Mouse (Mus musculus) embryo, embryonic 11 days (tissue): Measurements from ENCODE around the gene Tulp3.
A peak's percentile ranks its signal among the peaks of the same experiment; 100 is the strongest.
"Not testable (repeated sequence)": the region's sequence is repeated elsewhere in the genome, so short reads cannot be mapped to it uniquely, and the experiment has no call there.

Experiments used
- DNase-seq: peaks from one replicate; pipeline ENCODE4 v3.0.0-alpha.2; 2015

Tulp3 gene

DNA sequence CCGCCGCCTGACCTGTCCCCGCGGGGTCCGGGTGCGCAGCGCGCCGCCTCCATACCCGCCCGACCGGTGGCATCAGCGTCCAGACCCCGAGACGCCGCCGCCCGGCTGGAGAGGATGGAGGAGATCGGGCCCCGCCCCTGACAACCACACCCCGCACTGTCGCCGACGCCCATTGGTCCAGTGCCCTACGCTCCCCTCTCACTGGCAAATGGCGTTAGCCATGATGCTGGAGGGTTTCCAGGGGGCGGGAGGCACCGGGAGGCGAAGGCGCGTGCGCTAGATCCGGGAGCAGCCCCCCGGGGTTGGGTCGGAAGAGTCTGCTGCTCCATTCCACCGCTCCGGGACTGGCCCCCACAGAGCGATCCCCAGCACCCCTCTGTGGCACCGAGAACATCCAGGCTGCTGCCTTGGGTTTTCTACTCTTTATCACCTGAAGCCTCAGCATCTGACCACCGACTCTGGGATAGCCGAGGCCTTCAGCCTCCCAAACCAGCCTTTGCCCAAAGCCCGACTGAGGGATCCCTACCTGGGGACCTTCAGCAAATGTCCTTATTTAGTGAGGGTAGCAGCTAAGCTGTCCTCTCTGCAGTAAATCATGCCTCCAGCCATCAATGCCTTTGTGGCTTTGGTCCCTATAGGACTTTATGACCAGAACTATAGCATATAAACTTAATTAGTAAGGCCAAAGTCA lies at the start of gene Tulp3:
Tulp3 (minus strand) TSS at position 126 of the 691 bp plus-strand sequence.
- DNase-seq, result peak; percentile 96

DNA sequence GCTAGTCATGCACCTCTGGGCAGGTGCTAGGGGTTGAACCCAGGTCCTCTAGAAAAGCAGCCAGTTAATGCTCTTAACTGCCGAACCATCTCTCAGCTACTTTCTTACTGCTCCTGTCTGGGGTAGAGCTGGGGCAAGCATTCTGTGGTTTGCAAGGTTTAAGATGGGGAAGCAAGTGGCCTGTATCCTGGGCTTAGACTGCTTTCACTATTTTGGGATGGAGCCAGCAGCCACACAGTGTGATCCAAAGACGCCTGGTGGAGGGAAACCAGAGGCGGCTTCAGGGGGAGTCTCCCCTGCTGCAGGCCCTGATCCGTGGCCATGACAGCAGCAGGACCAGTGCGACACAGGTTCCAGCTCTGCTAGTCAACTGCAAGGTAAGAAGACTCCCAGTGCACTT lies 49.1 kb upstream of the Tulp3 start:
- no peak for DNase-seq

DNA sequence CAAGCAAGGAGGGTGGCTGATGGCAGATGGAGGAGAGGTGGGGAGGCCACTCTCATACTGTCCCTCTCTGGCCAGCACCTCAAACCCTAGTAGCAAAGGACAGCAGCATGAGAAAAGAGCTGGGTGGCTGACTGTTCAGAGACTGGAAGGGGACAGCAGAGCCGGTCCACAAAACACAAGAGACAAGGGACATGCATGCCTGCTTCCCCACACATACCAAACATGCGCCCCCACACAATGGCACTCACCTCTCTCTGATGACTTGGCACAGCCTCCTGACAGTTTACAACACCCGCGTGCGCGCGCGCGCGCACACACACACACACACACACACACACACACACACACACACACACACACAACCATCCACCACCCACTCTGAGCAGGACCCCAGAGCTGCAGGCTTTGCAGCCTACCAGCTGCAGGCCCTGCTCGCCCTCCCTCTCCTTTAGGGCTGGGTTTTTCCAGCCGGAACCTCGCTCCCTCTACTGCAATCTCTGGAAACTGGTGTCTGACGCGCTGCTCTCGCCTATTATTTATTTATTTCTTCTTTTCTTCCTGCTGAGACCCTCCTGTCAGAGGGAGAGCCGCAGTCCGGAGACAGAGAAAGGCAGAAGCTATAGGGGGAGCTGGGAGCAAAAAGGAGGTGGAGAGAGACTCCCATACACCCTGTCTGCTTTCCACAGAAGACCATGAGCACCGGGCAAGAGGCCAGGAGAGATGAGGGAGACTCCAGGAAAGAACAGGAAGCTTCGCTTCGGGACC lies 44.0 kb upstream of the Tulp3 start:
- peak; percentile 44 for DNase-seq

DNA sequence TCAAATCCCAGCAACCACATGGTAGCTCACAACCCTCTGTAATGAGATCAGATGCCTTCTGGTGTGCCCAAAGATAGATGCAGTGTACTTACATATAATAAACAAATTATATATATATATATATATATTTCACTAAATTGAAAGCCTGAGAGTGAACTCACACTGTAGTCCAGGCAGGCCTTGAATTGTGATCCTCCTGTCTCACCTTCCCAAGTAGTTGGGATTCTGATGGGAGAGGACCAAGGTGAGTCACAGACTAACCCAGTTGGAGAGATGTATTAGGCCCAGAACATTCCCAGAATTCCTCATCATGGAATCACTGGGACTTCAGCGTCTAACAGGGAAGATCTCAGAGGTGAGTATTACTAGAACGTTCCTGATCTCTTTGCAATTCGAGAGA lies 43.3 kb upstream of the Tulp3 start, which contains the start of gene Nrip2:
Nrip2 (plus strand) TSS at position 301 of the 400 bp plus-strand sequence.
- DNase-seq, result no peak

DNA sequence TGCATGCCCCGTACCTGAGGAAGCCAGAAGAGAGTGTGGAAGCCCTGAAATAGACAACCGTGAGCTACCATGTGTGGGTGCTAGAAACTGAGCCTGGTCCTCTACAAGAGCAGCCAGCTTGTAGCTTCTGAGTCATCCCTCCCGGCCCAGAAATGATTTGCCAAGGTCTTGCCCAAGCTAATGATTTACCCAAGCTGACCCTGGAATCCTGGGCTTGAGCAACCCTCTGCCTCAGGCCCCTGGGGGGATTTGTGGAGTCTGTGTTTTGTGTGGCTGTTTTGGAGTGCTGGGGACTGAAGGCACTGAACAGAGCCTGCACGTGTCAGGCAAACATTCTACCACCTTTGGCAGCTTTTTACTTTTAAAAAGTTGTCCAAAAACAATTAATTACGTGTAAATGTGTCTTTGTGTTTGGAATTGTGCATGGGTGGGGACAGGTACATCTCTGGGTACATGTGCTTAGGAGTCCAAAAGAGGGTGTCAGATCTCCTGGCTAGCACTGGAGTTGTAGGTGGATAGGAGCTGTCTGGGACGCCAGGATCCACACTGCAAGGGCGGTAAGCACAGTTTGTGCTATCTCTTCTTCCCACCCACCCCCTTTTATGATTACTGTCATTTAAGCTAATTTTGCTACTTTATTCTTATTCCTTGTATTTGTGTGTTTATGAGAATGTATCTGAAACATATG lies 42.1 kb upstream of the Tulp3 start:
- DNase-seq, result no peak

DNA sequence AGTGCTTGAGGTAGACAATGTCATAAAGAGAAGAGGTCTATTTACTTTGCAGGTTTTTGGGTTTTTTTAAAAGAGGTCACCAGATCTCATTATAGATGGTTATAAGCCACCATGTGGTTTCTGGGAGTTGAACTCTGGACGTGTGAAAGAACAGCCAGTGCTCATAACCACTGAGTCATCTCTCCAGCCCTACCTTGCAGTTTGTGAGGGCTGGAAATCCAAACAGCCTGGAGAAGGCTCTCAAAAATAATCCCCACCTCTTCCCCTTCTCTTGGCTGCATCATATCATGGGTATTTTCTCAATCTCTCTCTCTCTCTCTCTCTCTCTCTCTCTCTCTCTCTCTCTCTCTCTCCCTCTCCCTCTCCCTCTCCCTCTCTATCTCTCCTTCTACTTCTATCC lies 35.0 kb upstream of the Tulp3 start:
- no peak for DNase-seq

DNA sequence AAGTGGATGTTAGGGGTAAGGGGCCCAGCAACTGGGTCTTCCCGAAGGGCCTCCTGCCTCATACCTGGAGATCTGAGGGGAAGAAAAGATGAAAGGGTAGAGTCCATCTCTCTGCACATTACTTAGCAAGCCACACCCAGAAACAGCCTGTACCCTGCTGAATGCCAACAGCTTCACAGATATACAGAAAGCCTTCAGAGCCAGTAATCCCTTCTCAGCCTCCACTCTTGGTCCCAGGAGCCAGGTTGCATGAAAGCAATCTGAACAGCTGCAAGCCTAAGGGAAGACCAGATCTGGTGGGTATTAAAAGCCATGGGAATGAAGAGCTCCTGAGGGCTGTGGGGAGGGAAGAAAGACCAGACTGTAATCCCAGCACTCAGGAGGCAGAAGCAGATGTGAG lies 33.5 kb upstream of the Tulp3 start:
- no peak for DNase-seq

DNA sequence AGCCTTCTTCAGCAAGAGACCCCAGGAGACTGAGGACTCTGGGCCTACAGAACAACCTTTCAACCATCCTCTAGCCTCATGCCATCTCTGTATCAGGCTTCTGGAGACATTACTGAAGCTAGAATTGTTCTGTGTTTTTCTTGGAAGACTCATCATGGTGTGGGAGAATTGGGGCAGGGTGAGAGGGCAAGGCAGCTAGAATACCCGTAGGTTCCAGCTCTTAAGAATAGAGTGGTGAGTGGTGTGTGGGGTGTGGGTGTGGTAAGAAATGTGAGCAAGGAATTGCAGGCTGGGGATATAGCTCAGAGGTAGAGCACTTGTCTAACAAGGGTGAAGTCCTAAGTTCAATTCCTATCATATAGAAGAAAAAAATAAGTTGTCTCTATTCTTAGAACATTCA lies 29.4 kb upstream of the Tulp3 start:
- DNase-seq, result no peak

DNA sequence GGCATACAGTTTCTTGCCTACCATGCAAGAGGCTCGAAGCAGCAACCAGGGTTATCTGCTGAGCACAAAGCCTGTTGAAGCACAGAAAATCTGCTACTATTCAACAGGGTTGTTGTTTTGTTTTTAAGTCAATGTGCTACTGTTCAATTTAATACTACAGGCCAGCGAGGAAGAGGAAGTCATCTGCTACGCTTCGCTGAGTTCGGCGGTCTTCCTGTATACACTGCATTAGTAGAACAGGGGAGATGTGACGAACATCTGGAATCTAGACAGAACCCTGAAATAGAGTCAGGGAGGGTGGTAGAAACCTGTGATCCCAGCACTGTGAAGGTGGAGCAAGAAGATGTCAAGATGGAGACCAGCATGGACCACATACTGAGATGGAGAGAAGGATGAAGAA lies 28.1 kb upstream of the Tulp3 start:
- DNase-seq, result no peak

DNA sequence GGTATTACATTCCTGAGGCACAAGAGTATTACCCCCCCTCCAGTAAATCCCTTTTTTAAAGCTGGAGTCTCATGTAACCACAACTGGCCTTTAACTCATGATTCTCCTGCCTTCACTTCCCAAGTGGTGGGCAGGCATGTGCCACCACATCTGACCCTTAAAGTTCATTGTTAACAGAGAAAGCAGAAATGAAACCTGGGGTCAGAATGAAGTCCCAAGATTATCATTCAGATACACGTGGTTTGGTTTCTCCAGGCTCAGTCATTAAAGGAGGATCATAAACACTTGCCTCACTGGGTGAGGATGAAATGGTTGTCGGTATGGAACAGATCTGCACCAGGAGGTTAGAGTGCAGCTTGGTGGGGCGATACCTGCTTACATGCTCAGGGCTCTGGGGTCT lies 25.6 kb upstream of the Tulp3 start:
- no peak for DNase-seq

DNA sequence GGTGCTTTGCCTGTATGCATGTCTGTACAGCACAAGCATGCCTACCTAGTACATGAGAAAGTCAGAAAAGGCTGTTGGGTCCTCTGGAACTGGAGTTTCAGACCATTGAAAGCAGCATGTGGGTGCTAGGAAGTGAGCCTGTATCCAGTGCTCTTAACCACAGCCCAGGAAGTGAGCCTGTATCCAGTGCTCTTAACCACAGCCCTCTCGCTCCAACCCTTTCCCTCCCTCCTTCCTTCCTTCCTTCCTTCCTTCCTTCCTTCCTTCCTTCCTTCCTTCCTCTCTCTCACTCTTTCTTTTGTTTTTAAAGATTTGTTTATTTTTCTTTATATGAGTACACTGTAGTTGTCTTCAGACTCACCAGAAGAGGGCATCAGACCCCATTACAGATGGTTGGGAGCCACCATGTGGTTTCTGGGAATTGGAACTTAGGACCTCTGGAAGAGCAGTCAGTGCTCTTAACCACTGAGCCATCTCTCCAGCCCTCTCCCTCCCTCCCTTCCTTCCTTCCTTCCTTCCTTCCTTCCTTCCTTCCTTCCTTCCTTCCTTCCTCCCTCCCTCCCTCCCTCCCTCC lies 25.0 kb upstream of the Tulp3 start:
- not testable (repeated sequence) for DNase-seq

DNA sequence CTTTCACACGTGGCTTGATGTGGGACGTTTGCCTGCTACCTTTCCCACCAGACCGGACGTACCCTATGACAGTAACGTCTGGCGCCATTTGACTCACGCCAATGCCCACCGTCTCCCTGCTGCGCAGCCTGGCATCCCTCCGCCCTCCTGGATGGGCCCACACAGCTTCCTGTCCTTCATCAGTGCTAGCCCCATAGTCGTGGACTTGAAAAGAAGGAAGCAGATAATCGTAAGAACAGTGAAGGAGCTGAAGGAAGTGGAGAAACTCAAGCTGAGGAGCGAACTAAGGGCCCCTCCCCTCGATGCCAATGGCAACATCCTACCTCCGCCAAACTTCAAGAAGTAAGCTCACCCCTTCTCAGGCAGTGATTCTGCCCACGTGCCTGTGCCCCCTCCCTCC lies 24.0 kb upstream of the Tulp3 start:
- no peak for DNase-seq

DNA sequence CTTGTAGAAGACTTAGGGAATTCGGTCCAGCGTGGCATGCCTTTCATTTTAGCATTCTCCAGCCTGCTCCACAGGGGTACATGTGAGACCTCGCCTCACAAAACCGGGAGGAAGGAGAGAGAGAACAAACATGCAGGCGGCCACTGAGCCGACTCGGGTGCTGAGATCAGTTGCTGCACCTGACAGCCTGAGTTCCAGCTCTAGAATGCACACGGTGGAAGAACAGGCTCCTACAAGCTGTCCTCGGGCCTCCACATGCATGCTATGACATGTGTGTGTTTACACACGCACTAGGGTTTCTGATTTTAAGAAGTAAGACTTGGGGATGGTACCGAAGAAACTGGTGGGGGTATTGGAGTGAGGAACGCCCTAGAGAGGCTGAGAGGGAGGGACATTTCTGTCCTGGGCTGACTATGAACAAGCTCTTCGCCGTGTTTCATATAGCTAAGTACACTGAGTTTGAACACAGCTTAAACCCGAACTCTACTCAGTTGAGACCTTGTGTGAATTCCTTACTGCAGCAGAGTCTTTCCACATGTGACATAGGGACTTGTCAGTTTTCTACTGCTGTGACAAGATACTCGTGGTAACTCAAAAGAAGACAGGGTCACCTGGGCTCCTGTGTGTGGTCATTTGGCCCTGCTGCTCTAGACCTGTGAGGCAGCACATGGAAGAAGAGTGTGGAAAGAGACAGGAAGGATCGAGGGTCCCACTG lies 20.9 kb upstream of the Tulp3 start:
- DNase-seq, result no peak

DNA sequence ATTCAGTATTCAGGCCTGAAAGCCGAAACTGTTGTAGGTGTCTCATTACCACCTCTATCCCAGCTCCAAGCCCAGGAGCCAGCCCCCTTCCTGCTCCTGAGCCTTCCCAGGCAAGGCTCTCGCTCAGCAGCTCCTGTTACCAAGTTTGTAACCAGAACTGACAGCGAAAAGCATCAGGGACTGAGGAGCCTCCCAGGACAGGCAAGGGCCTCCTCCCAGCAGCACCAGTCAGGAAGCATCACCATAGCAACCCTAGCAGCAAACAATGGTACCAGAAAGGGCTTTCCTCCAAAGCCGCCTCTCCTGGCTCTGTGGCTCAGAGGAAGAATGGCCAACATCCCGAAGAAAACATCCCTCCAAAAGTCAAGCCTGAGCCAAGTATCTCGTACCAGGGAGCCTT lies 19.5 kb upstream of the Tulp3 start, which contains the start of the genes Tex52 and Gm44596:
Tex52 (plus strand) TSS at position 265 of the 400 bp plus-strand sequence.
Gm44596 (plus strand) TSS at position 312 of the 400 bp plus-strand sequence.
- DNase-seq, result peak; percentile 64

DNA sequence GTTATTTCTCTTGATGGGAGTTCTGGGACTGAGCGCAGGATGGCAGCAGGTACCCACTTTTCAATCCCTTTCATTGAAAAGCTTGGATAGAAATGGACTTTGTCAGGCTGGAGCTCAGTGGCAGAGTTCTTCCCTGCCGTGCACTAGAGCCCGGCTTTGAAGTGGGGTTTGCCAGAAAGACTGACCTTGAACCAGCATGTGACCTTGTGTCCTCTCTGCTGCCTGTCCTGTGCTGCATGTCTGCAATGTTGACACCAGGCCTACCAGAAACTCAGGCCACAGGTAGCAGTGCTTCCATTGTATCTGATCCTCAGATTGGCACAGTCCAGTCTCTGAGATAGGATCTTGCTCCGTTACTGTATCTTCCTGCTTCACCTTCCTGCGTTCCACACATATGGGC lies 14.4 kb upstream of the Tulp3 start:
- no peak for DNase-seq

DNA sequence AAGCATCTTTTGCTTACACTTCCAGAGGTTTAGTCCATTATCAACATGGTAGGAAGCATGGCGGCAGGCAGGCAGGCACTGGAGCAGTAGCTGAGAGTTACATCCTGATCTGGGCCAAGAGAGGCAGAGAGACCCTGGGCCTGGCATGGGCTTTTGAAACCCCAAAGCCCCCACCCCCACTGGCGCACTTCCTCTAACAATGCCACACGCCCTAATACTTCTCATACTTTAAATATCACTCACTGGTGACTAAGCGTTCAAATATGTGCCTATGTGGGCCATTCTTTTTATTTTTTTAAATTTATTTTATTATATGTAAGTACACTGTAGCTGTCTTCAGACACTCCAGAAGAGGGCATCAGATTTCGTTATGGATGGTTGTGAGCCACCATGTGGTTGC lies 10.8 kb upstream of the Tulp3 start:
- DNase-seq, result no peak

DNA sequence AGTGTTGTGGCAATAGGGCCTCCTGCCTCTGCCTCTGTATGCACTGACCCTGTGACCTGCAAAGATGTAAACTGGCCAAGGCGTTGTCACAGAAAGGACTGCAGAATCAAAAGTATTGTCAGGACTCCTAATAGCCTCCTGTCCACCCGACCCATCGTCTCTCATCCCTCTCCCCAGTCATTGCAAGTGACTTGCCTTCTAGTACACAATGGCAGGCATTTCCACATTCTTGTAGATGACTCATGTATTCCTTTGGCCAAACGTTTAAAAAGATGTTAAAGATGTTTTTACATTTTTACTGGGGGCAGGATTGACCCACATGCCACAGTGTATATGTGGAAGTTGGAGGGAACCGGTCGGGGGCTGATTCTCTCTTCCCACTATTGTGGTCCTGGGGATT lies 9.1 kb upstream of the Tulp3 start:
- no peak for DNase-seq

DNA sequence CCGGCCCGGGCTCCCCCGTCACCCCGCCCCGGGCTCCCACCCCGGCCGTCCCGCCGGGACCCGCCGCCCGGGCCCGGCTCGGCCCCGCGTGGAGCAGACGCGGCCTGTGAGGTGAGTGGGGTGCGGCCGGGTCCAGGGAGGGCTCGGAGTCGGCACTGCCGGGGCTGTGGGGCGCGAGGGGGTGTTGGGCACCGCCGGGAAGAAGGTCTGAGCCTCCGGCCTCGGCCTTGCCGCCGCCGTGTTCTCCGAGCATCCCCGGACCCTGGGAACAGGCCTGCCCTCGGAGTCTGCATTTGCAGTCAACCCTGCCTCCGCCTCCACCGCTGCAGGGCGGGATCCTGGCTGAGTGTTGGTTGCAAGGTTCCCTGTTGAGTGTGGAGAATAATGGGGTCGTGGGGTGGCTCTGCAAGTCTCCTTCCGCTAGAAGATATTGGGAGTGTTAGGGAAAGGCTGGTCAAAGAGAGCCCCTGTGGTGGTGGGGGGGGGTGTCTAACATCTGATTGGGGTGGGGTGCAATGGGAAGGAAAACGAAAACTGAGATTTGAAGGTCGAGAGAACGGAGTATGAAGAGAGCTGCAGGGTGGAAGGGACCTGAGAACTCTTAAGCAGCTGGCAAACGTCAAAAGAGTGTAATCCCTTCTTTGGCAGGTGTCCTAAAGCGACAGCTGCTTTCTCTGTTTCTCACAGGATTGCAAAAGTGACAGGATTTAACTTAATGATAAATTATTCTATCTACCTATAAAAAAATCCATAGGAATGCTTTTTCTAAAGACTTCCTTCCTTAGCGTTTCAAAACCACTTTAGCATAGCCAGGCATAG lies 7.6 kb upstream of the Tulp3 start:
- peak; percentile 64 for DNase-seq

DNA sequence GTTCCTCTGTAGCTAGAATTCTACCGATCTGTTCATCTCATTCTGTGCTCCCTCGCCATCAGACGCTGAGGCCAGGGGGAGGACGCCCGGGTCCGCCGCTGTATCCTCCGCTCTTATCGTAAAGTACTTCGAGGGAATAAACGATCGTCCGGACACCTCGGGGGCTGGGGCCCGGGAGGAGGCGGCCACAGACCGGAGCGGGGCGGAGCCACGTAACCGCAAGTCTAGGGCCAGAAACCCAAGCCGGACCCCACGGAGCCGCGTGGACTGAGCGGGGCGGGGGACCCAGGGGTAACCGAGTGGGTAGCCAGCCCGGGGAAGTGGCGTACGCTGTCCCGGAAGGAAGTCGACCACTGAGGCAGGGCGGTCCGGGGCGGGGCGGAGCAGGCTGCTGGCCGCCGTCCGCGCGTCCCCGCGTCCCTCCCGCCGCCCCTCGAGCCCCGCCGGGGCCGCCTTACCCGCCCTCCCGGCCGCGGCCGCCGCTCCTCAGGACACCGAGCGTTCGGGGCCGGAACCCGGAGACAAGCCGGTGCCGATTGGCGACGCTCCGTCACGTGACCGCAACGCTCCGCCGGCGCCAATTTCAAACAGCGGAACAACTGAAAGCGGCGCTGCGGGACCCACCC lies 6.8 kb upstream of the Tulp3 start, which contains the start of the genes Rhno1 and Foxm1:
Rhno1 (minus strand) TSS at position 531 of the 626 bp plus-strand sequence.
Foxm1 (plus strand) TSS at position 587 of the 626 bp plus-strand sequence.
- DNase-seq, result peak; percentile 94

DNA sequence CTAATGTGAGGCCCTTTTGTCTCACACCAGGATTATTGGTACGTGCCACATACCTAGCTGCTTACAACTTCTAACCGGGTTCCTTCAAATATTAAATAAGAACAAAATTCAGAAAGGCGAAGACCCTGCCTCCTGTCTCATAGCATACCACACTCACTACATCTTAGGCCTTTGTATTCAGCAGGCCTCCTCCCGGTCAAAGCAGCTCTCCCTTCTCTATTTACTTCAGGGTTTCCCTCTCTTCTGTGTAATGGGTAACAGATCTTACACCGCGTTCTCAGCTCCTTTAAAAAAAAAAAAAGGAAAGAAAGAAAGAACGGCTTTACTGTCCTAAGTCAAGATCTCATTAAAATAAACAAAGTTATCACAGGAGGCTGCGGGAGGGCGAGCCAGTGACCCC lies 6.2 kb upstream of the Tulp3 start:
- DNase-seq, result peak; percentile 18

DNA sequence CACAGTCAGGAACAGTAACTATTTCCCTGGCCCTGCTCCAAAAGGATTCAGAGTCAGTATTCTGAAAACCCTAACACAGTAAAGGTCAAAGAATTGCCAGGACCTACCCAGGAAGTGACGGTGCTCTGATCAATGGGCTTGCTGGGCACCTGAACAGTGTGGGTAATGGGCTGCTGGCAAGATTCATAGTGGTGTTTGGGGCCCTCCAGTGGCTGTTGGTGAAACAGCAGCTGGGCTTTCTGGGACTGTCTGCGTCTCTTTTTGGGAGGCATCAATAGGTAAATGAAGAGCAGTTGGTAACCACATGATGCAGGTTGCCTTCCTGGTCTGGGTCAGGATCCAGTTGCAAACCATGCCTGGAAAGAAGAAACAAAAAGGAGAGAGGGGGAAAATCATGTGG lies 3.3 kb upstream of the Tulp3 start:
- peak; percentile 75 for DNase-seq
